14 mouse cellular contexts compared by ENCODE assay signal in the genomic region with DNA sequence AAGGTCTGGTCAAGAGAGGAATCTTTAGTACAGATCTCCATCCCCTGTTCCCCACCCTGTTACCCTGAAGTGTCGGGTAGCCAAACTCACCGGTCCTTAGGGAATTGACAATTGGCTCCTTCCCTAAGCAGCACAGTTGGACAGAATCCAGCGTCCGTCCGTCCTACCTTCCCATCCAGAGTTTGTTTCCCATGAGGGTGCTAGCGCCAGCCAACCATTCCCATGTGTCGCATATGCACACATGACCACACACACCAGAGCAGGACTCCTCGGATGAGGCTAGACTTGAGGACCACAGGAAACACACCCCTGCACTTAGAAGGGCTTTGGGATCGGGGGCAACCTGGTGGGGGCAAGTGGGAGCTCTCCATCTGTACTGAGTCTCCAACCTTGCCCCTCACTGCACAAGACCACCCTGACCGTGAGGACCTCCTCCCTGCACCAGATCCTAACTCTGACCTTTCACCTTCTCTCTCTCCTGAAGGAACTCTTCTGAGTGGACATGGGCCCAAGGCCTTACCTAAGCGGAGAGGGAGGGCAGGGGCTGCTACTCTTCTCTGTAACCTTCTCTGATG.
"Had no signal": no experiment of that assay in that cellular context is flagged by ENCODE, and none has a peak within 500 bp of the region (broad histone marks: within the 10 kb centered on the region; RNA-seq: fewer than 3 reads in every experiment).

No protein-coding gene starts in this region.

- H3K27me3 ChIP-seq: limb, embryonic 13.5 days; neural tube, embryonic 15.5 days had no signal

- H3K4me2 ChIP-seq: limb, embryonic 13.5 days; lung, embryonic 14.5 days; neural tube, embryonic 15.5 days had no signal

- DNase-seq: kidney, adult 8-10 months; kidney, postnatal 36 days; left cerebral cortex, postnatal 4 days; lung, embryonic 14.5 days; lung, postnatal 36 days; midbrain, embryonic 14.5 days; right cerebral cortex, adult 18-20 months; thymus, adult 18-20 months; thymus, postnatal 14 days had no signal

- H3K9me3 ChIP-seq: limb, embryonic 13.5 days; midbrain, embryonic 10.5 days; neural tube, embryonic 15.5 days had no signal

- H3K9ac ChIP-seq: limb, embryonic 13.5 days; liver, embryonic 14.5 days; lung, embryonic 14.5 days; neural tube, embryonic 15.5 days had no signal

- H3K4me3 ChIP-seq: limb, embryonic 13.5 days; midbrain, embryonic 10.5 days; myocyte; neural tube, embryonic 15.5 days had no signal

- H3K27ac ChIP-seq: limb, embryonic 13.5 days; liver, embryonic 14.5 days; midbrain, embryonic 10.5 days; neural tube, embryonic 15.5 days had no signal
